Mouse (Mus musculus): ENCODE results near the gene Herpud1.

GRCm38 (mm10) chr8:94354571-94354970 lies 31.7 kb upstream of the Herpud1 start:
- TF ChIP-seq CTCF (IDR thresholded peaks at IDR 0.05; ENCODE audit: insufficient read depth, low read length) (no peak), POLR2A (IDR thresholded peaks at IDR 0.05; ENCODE audit: borderline replicate concordance, extremely low read depth, low read depth, low read length) (0 out of 2 replicates have a peak, but pooled peaks have one; percentile 18)

Data from lung, adult 2 months (tissue).